Comparison of ENCODE assay signal across 27 mouse cellular contexts in genomic region chr5:148544733-148545132, GRCm38 (mm10).
"Had no signal": no experiment of that assay in that cellular context is flagged by ENCODE, and none has a peak within 500 bp of the region (broad histone marks: within the 10 kb centered on the region; RNA-seq: fewer than 3 reads in every experiment).

No protein-coding gene starts in this region.

- H3K9ac ChIP-seq: embryonic facial prominence, embryonic 12.5 days; embryonic facial prominence, embryonic 13.5 days; embryonic facial prominence, embryonic 15.5 days; forebrain, embryonic 12.5 days; forebrain, embryonic 13.5 days; forebrain, embryonic 15.5 days; forebrain, postnatal 0 days had no signal

- H3K27ac ChIP-seq: embryonic facial prominence, embryonic 10.5 days; embryonic facial prominence, embryonic 12.5 days; embryonic facial prominence, embryonic 13.5 days; embryonic facial prominence, embryonic 15.5 days; forebrain, embryonic 10.5 days; forebrain, embryonic 12.5 days; forebrain, embryonic 13.5 days; forebrain, embryonic 15.5 days; gastrocnemius, adult 2 months; heart, adult 2 months had no signal

- H3K9me3 ChIP-seq: embryonic facial prominence, embryonic 10.5 days; embryonic facial prominence, embryonic 12.5 days; embryonic facial prominence, embryonic 13.5 days; embryonic facial prominence, embryonic 15.5 days; forebrain, embryonic 10.5 days; forebrain, embryonic 12.5 days; forebrain, embryonic 13.5 days; forebrain, embryonic 15.5 days had no signal

- H3K4me2 ChIP-seq: embryonic facial prominence, embryonic 12.5 days; embryonic facial prominence, embryonic 13.5 days; embryonic facial prominence, embryonic 15.5 days; forebrain, embryonic 12.5 days; forebrain, embryonic 13.5 days; forebrain, embryonic 15.5 days had no signal

- H3K36me3 ChIP-seq: embryonic facial prominence, embryonic 10.5 days; embryonic facial prominence, embryonic 12.5 days; embryonic facial prominence, embryonic 13.5 days; embryonic facial prominence, embryonic 15.5 days; forebrain, embryonic 10.5 days; forebrain, embryonic 12.5 days; forebrain, embryonic 15.5 days had no signal

- H3K4me3 ChIP-seq: embryonic facial prominence, embryonic 10.5 days; embryonic facial prominence, embryonic 12.5 days; embryonic facial prominence, embryonic 13.5 days; embryonic facial prominence, embryonic 15.5 days; erythroblast, embryonic 14.5 days; forebrain, embryonic 10.5 days; forebrain, embryonic 12.5 days; forebrain, embryonic 13.5 days; forebrain, embryonic 15.5 days; gastrocnemius, adult 2 months; heart, adult 2 months had no signal

- H3K27me3 ChIP-seq: embryonic facial prominence, embryonic 12.5 days; embryonic facial prominence, embryonic 13.5 days; embryonic facial prominence, embryonic 15.5 days; forebrain, embryonic 12.5 days; forebrain, embryonic 13.5 days; forebrain, embryonic 15.5 days had no signal

- DNase-seq: cerebellum, adult 9-10 months; cerebellum, adult 9-11 months; cerebellum, postnatal 10 days; cerebellum, postnatal 14 days; cerebellum, postnatal 25 days; cerebellum, postnatal 36 days; embryo, embryonic 11 days; forebrain, postnatal 0 days; gastrocnemius, adult 2 months; gastrocnemius, postnatal 10 days; gastrocnemius, postnatal 14 days; gastrocnemius, postnatal 25 days; gastrocnemius, postnatal 36 days; heart, adult 11 months; heart, adult 18-20 months; heart, adult 2 months had no signal

- ATAC-seq: forebrain, embryonic 13.5 days; forebrain, embryonic 14.5 days; forebrain, embryonic 15.5 days; forebrain, embryonic 16.5 days; forebrain, postnatal 0 days had no signal
